Mouse (Mus musculus): ENCODE data around the gene Olfr1012. TPM values are rescaled to one million over a fixed set of nuclear protein-coding genes. Genes with fewer than 3 reads are reported as not detected.

The Olfr1012 gene
- polyA plus RNA-seq (2017; shearing (Covaris generic)) = not detected

DNA sequence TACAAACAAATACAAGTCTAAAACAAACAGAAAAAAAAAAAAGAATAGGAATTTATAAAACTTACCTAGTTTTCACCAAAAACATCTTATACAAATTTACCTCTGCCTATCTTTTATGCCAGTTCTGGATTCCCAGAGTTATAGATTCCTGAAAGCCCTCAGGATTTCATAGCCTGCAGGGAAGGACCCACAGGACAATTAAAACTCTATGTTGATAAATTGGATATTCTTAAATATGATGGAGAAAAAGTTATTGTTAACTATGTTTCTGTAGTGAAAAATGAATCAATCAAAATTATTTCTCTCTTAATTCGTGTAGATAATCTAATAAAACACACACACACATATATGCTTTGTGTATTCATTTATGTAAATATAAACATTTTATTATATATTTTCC, at the start of gene Olfr1012:
Olfr1012 (minus strand) TSS at position 101 of the 400 bp plus-strand sequence.

DNA sequence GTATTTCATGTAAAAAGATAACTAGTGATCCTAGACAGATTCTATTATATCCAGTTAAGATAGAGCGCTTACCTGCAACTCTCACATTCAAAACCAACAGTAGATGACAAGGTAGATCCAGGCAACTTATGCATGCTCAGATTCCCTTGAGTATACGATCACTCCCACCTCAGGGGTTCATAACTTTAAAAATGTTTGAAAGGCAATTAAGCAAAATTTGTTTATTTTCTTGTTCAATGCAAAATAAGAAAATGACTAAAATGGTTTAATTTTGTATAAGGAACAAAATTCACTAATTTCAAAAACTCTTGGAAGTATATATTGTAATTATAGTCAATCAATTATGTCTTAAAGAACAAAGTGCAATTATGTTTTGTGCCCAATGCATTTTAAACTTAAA, 39.9 kb upstream of the Olfr1012 start, which contains the start of gene Olfr1016:
Olfr1016 (minus strand) TSS at position 101 of the 400 bp plus-strand sequence.

DNA sequence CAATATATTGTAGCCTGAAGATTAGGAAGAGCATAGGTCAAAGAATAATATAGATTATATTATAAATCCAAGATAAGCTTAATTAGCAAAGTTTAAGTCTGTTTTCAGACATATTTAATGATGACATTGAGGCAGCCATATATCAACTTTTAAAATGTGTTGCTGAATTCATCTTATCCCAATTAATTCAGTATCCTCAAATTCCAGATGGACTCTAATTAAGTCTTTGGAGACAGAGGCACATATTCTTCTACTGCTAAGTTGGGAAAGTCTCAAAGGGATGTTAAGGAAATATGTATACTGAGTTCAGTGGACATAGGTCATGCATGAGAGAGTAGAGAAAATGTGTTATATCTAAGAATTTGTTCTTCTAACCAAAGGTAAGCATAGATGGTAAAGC, 19.2 kb upstream of the Olfr1012 start, which contains the start of gene Olfr1015:
Olfr1015 (plus strand) TSS at position 301 of the 400 bp plus-strand sequence.

DNA sequence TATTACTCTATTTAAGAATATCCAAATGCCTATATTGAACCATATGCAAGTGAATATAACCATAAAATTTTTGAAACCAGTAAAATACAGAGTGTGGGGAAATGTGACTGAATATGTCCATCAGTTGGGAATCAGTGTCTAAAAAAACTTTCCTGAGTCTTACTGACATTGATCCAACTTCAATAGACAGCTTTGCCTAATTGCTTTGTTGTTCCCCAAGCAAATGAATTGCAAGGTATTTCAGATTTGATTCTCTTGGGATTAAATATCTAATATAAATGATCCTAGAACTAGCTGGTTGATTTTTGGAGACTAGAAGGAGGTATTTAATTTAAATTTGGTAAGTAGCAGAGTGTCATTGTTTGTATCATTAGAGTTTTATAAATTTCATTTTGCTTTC, 9.8 kb upstream of the Olfr1012 start, which contains the start of gene Olfr1014:
Olfr1014 (plus strand) TSS at position 301 of the 400 bp plus-strand sequence.

DNA sequence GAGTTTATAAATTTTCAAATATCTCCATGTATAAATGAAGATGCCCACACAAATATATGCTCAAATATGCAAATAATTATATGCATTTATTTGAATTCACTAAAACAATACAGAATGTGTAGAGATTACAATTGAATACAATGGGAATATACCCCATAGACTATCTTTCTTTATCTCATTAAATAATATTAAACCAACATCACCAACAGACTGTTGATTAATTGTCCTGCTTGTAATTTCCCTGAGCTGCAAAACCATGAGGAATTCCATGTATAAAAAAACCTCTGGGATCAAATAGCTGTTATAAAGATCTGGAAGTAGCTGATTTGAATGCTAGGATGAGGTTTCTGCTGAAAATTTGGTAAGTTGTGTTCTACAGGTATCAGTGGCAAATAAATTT, 4.2 kb upstream of the Olfr1012 start, which contains the start of gene Olfr1013:
Olfr1013 (plus strand) TSS at position 301 of the 400 bp plus-strand sequence.

DNA sequence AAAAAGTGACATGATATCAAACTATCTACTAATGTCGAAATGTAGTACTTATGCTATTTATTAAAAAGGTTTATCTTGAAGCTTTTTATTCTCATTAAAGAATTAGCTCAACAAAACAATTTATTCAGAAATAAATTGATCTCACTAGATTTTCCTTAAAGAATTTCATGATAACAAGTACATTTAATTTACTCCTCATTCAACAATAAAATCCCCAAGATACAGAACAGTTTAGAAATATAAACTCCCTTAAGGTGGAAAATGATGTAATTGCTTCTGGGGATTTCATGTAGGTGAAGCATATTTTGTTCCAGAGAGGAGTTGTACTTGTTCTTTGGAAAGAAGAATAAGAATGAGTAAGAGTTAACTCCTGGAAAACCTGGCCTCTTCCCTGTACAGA, 47.4 kb downstream of the Olfr1012 start, which contains the start of gene Olfr1009:
Olfr1009 (plus strand) TSS at position 301 of the 400 bp plus-strand sequence.

Other genes with a start within 250 kb of the Olfr1012 start
- not detected for gene 4833423E24Rik, start 243.7 kb downstream of the Olfr1012 start, polyA plus RNA-seq (2017; shearing (Covaris generic))
- not detected for gene Olfr996, start 183.6 kb downstream of the Olfr1012 start, polyA plus RNA-seq (2017; shearing (Covaris generic))
- gene Olfr998, start 173.8 kb downstream of the Olfr1012 start, polyA plus RNA-seq (2017; shearing (Covaris generic)) = not detected
- gene Olfr1000, start 150.9 kb downstream of the Olfr1012 start, polyA plus RNA-seq (2017; shearing (Covaris generic)) = not detected
- gene Olfr1002, start 112.1 kb downstream of the Olfr1012 start, polyA plus RNA-seq (2017; shearing (Covaris generic)) = not detected
- not detected for gene Olfr154, start 98.3 kb downstream of the Olfr1012 start, polyA plus RNA-seq (2017; shearing (Covaris generic))
- gene Olfr1006, start 84.0 kb downstream of the Olfr1012 start, polyA plus RNA-seq (2017; shearing (Covaris generic)) = under 1 TPM in 1 of 2 experiments, not detected in 1; 0.22 TPM
- not detected for gene Olfr1008, start 73.3 kb downstream of the Olfr1012 start, polyA plus RNA-seq (2017; shearing (Covaris generic))
- gene Olfr1009, start 47.3 kb downstream of the Olfr1012 start, polyA plus RNA-seq (2017; shearing (Covaris generic)) = not detected
- gene Olfr1013, start 4.3 kb upstream of the Olfr1012 start, polyA plus RNA-seq (2017; shearing (Covaris generic)) = not detected
- not detected for gene Olfr1014, start 9.9 kb upstream of the Olfr1012 start, polyA plus RNA-seq (2017; shearing (Covaris generic))
- gene Olfr1015, start 19.3 kb upstream of the Olfr1012 start, polyA plus RNA-seq (2017; shearing (Covaris generic)) = under 1 TPM in 1 of 2 experiments, not detected in 1; 0.07 TPM
- gene Olfr1016, start 39.8 kb upstream of the Olfr1012 start, polyA plus RNA-seq (2017; shearing (Covaris generic)) = not detected
- under 1 TPM in 1 of 2 experiments, not detected in 1; 0.50 TPM for gene Olfr1018, start 55.7 kb upstream of the Olfr1012 start, polyA plus RNA-seq (2017; shearing (Covaris generic))
- not detected for gene Olfr1019, start 82.7 kb upstream of the Olfr1012 start, polyA plus RNA-seq (2017; shearing (Covaris generic))
- under 1 TPM in 1 of 2 experiments, not detected in 1; 0.10 TPM for gene Olfr1020, start 84.3 kb upstream of the Olfr1012 start, polyA plus RNA-seq (2017; shearing (Covaris generic))
- not detected for gene Olfr1022, start 105.8 kb upstream of the Olfr1012 start, polyA plus RNA-seq (2017; shearing (Covaris generic))
- gene Olfr1023, start 122.9 kb upstream of the Olfr1012 start, polyA plus RNA-seq (2017; shearing (Covaris generic)) = not detected
- gene Olfr1024, start 142.3 kb upstream of the Olfr1012 start, polyA plus RNA-seq (2017; shearing (Covaris generic)) = not detected
- under 1 TPM in 1 of 2 experiments, not detected in 1; 0.06 TPM for gene Olfr1025-ps1, start 152.4 kb upstream of the Olfr1012 start, polyA plus RNA-seq (2017; shearing (Covaris generic))
- gene Olfr1026, start 158.8 kb upstream of the Olfr1012 start, polyA plus RNA-seq (2017; shearing (Covaris generic)) = under 1 TPM in 1 of 2 experiments, not detected in 1; 0.31 TPM
- gene Olfr1028, start 187.7 kb upstream of the Olfr1012 start, polyA plus RNA-seq (2017; shearing (Covaris generic)) = not detected
- under 1 TPM in 1 of 2 experiments, not detected in 1; 0.45 TPM for gene Olfr1029, start 211.1 kb upstream of the Olfr1012 start, polyA plus RNA-seq (2017; shearing (Covaris generic))
- under 1 TPM in 1 of 2 experiments, not detected in 1; 1.00 TPM for gene Olfr1030, start 216.5 kb upstream of the Olfr1012 start, polyA plus RNA-seq (2017; shearing (Covaris generic))
- gene Olfr1031, start 227.5 kb upstream of the Olfr1012 start, polyA plus RNA-seq (2017; shearing (Covaris generic)) = not detected
- gene Olfr1032, start 242.8 kb upstream of the Olfr1012 start, polyA plus RNA-seq (2017; shearing (Covaris generic)) = not detected